Comparison of ENCODE assay signal across 11 mouse cellular contexts in genomic region chr16:72402381-72402780, GRCm38 (mm10).
DNase-seq lines count a peak whose midpoint lies in the region; ATAC-seq and TF ChIP-seq lines count a peak whose summit lies in the region.
"Had no signal": no experiment of that assay in that cellular context is flagged by ENCODE, and none has a peak within 500 bp of the region (broad histone marks: within the 10 kb centered on the region; RNA-seq: fewer than 3 reads in every experiment).

No protein-coding gene starts in this region.

- H3K27ac ChIP-seq in heart, embryonic 14.5 days (replicated peaks in 1 of 2; ENCODE audit: control insufficient read depth in 1 of 2, insufficient read depth in 1 of 2, low read depth in 2 of 2, low read length in 2 of 2) = no peak overlapping the region
- H3K27ac ChIP-seq in forebrain, embryonic 16.5 days (ENCODE audit: low read length) = no peak overlapping the region
- H3K27ac ChIP-seq in neural tube, embryonic 12.5 days = no peak overlapping the region
- H3K27ac ChIP-seq in heart, adult 2 months = no peak overlapping the region
- H3K27ac ChIP-seq: gastrocnemius, adult 2 months; limb, embryonic 15.5 days had no signal

- no peaks in the 10 kb centered on the region for H3K27me3 ChIP-seq in heart, embryonic 14.5 days (ENCODE audit: control insufficient read depth, insufficient read depth, low read length)
- H3K27me3 ChIP-seq in forebrain, embryonic 16.5 days (replicated peaks; ENCODE audit: control insufficient read depth, insufficient read depth, low read length) = no peaks in the 10 kb centered on the region
- no peaks in the 10 kb centered on the region for H3K27me3 ChIP-seq in neural tube, embryonic 12.5 days (replicated peaks)
- H3K27me3 ChIP-seq in heart, adult 2 months (ENCODE audit: control insufficient read depth, insufficient read depth, low read length) = no peaks in the 10 kb centered on the region
- H3K27me3 ChIP-seq: heart, embryonic 12.5 days; limb, embryonic 15.5 days had no signal

- H3K9ac ChIP-seq in heart, embryonic 14.5 days (ENCODE audit: low read length) = no peak overlapping the region
- no peak overlapping the region for H3K9ac ChIP-seq in forebrain, embryonic 16.5 days (replicated peaks; ENCODE audit: low read depth, low read length)
- H3K9ac ChIP-seq in neural tube, embryonic 12.5 days = no peak overlapping the region
- H3K9ac ChIP-seq in heart, adult 2 months (ENCODE audit: low read depth, low read length) = no peak overlapping the region
- H3K9ac ChIP-seq: heart, embryonic 12.5 days; limb, embryonic 15.5 days had no signal

- H3K36me3 ChIP-seq in heart, embryonic 14.5 days (ENCODE audit: control insufficient read depth, insufficient read depth, low read length) = no peaks in the 10 kb centered on the region
- H3K36me3 ChIP-seq in forebrain, embryonic 16.5 days (ENCODE audit: control insufficient read depth, insufficient read depth) = no peaks in the 10 kb centered on the region
- H3K36me3 ChIP-seq in neural tube, embryonic 12.5 days = no peaks in the 10 kb centered on the region
- no peaks in the 10 kb centered on the region for H3K36me3 ChIP-seq in heart, adult 2 months (ENCODE audit: control insufficient read depth, insufficient read depth, low read length)
- H3K36me3 ChIP-seq: heart, embryonic 12.5 days; limb, embryonic 15.5 days had no signal

- no peak overlapping the region for H3K4me3 ChIP-seq in heart, embryonic 14.5 days (ENCODE audit: control insufficient read depth in 1 of 2, insufficient read depth in 1 of 2, low read depth in 1 of 2, low read length in 2 of 2)
- no peak overlapping the region for H3K4me3 ChIP-seq in forebrain, embryonic 16.5 days (replicated peaks; ENCODE audit: low read length)
- H3K4me3 ChIP-seq in neural tube, embryonic 12.5 days = no peak overlapping the region
- no peak overlapping the region for H3K4me3 ChIP-seq in heart, adult 2 months
- H3K4me3 ChIP-seq: gastrocnemius, adult 2 months; heart, embryonic 12.5 days; limb, embryonic 15.5 days had no signal

- H3K4me2 ChIP-seq in heart, embryonic 14.5 days (ENCODE audit: low read length) = 0 out of 2 replicates have a peak overlapping the region, but pooled peaks have one; percentile 6
- peak overlapping the region; percentile 13; the same call in 1 of the 2 replicates for H3K4me2 ChIP-seq in forebrain, embryonic 16.5 days (ENCODE audit: low read length)
- 0 out of 2 replicates have a peak overlapping the region, but pooled peaks have one; percentile 16 for H3K4me2 ChIP-seq in neural tube, embryonic 12.5 days (replicated peaks)
- H3K4me2 ChIP-seq: heart, embryonic 12.5 days; limb, embryonic 15.5 days had no signal

- intact Hi-C loops in heart, postnatal 10 days (cut with DNase I) = no loop called here
- intact Hi-C loops in heart, adult 2 months (cut with DNase I) = no loop called here

- 40% methylated on average over 9 of the region's 9 CpGs for WGBS in heart, embryonic 14.5 days
- WGBS in forebrain, embryonic 16.5 days = 11% methylated on average over 9 of the region's 9 CpGs
- 24% methylated on average over 9 of the region's 9 CpGs for WGBS in neural tube, embryonic 12.5 days
- 55% methylated on average over 9 of the region's 9 CpGs for WGBS in heart, adult 2 months

- no peak for TF ChIP-seq EP300 in heart, adult 2 months (IDR thresholded peaks at IDR 0.05; ENCODE audit: insufficient read depth, low read depth, low read length)

- no peak for TF ChIP-seq POLR2A in heart, adult 2 months (IDR thresholded peaks at IDR 0.05; ENCODE audit: insufficient read depth, low read depth, low read length)

- no peak for TF ChIP-seq CTCF in heart, adult 2 months (IDR thresholded peaks at IDR 0.05)

- H3K79me2 ChIP-seq in heart, adult 2 months (replicated peaks; ENCODE audit: control insufficient read depth, insufficient read depth, low read length) = no peaks in the 10 kb centered on the region

- peaks cover 3 to 4% of the 10 kb centered on the region in 2 experiments; a peak in 2 of 4 replicates for H3K4me1 ChIP-seq in heart, embryonic 14.5 days (ENCODE audit: control insufficient read depth in 2 of 2, insufficient read depth in 2 of 2, low read length in 2 of 2)
- H3K4me1 ChIP-seq in forebrain, embryonic 16.5 days (replicated peaks; ENCODE audit: control insufficient read depth, insufficient read depth, low read length) = peaks cover 4% of the 10 kb centered on the region
- H3K4me1 ChIP-seq in neural tube, embryonic 12.5 days = 0 out of 2 replicates have a peak, but pooled peaks cover 8% of the 10 kb centered on the region
- no peaks in the 10 kb centered on the region for H3K4me1 ChIP-seq in heart, adult 2 months (ENCODE audit: control insufficient read depth, insufficient read depth, low read length)

- DNase-seq in heart, postnatal 10 days = no peak
- peak; percentile 44 for DNase-seq in embryo, embryonic 10.5 days (ENCODE audit: low spot score)
- no peak for DNase-seq in heart, adult 2 months
- no peak for DNase-seq in testis, postnatal 14 days (ENCODE audit: low spot score)
- DNase-seq in yolk sac, embryonic 10.5 days (ENCODE audit: low spot score) = no peak
- DNase-seq: gastrocnemius, adult 2 months had no signal

- no peaks in the 10 kb centered on the region for H3K9me3 ChIP-seq in heart, embryonic 14.5 days (ENCODE audit: control insufficient read depth, low read length)
- H3K9me3 ChIP-seq in forebrain, embryonic 16.5 days (ENCODE audit: control insufficient read depth, low read length) = no peaks in the 10 kb centered on the region
- H3K9me3 ChIP-seq in neural tube, embryonic 12.5 days = 0 out of 2 replicates have a peak, but pooled peaks cover 3% of the 10 kb centered on the region
- H3K9me3 ChIP-seq: limb, embryonic 15.5 days had no signal

- ATAC-seq in heart, embryonic 14.5 days (ENCODE audit: insufficient number of reproducible peaks, insufficient read depth, low FRiP score, low read depth) = no peak
- ATAC-seq in forebrain, embryonic 16.5 days = peak; percentile 36; the same call in 1 of the 2 replicates
- ATAC-seq in neural tube, embryonic 12.5 days (ENCODE audit: low FRiP score, low read depth) = peak; percentile 80; the same call in 1 of the 2 replicates
